In genomic region chr5:92210205-92210604, GRCm38 (mm10) we compare ENCODE assay signal across 1 mouse cellular context.
A peak's percentile ranks its signal among the peaks of the same experiment; 100 is the strongest.
TF ChIP-seq lines count a peak whose summit lies in the region.

No protein-coding gene starts in this region.

TF ChIP-seq in MEL, 35 proteins besides CTCF, POLR2A, EP300 and RAD21 (continued from another document):
- 0 out of 2 replicates have a peak, but pooled peaks have one; percentile 39 for TF ChIP-seq GATA1 (IDR thresholded peaks at IDR 0.05; ENCODE audit: low read depth, low read length)
- TF ChIP-seq MXI1 (IDR thresholded peaks at IDR 0.05; ENCODE audit: low read depth, low read length): peak; percentile 51; the same call in 1 of the 2 replicates
TF ChIP-seq in MEL: peak in this region for 6.
